Mouse (Mus musculus): ENCODE measurements around the gene Sult2a5. TPM values are rescaled to one million over a fixed set of nuclear protein-coding genes. Genes with fewer than 3 reads are reported as not detected.

The Sult2a5 gene
- not detected for total RNA-seq (2021)
- long read RNA-seq, experiment 1: 0 reads
- long read RNA-seq, experiment 2: 0 reads

GRCm38 (mm10) chr7:13623667-13624066 lies at the start of gene Sult2a5:
Sult2a5 (plus strand) TSS chr7:13623967.
- DNase-seq: no peak

Other genes with a start within 250 kb of the Sult2a5 start
- gene Cabp5, start 225.8 kb upstream of the Sult2a5 start, total RNA-seq (2021): not detected
- not detected for gene Bsph1, start 173.1 kb upstream of the Sult2a5 start, total RNA-seq (2021)
- gene Bsph2, start 52.9 kb upstream of the Sult2a5 start, total RNA-seq (2021): not detected
- not detected for gene Sult2a2, start 109.5 kb downstream of the Sult2a5 start, total RNA-seq (2021)
- gene Sult2a1, start 213.4 kb downstream of the Sult2a5 start, total RNA-seq (2021): not detected